Mouse (Mus musculus) adrenal gland, postnatal 25 days (tissue): ENCODE results near the gene Cttnbp2. TPM values are rescaled to one million over a fixed set of nuclear protein-coding genes. Genes with fewer than 3 reads are reported as not detected.

Source experiments
- DNase-seq: peaks from one replicate; pipeline ENCODE4 v3.0.0; 2021; ENCODE audit warnings: mixed read lengths
- total RNA-seq: library from RNA; stranded (reverse); gene quantifications from 2 replicates; pipeline ENCODE4 v1.2.3, GENCODE M21; 2021

Cttnbp2 gene
- total RNA-seq, 1 experiment from 2014 or later: 111 TPM

DNA sequence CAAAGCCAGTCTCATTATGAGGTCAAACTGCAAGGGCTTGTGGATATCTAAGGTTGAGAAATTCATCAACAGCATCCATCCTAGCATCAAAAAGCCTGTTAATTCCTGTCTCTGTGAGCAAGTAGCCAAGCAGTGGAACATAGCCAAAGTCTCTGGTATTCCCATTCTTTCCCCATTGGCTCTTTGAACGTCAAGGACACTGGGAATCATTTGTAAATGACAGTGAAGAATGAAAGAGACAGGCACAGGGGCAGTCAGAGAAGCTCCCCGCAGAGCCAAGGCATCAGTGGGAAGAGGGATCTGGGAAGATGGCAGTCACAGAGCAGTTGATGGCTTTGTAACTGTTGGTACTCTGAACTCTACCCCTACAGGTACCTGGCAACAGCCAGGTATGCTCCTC lies 46.9 kb downstream of the Cttnbp2 start:
- no peak for DNase-seq

DNA sequence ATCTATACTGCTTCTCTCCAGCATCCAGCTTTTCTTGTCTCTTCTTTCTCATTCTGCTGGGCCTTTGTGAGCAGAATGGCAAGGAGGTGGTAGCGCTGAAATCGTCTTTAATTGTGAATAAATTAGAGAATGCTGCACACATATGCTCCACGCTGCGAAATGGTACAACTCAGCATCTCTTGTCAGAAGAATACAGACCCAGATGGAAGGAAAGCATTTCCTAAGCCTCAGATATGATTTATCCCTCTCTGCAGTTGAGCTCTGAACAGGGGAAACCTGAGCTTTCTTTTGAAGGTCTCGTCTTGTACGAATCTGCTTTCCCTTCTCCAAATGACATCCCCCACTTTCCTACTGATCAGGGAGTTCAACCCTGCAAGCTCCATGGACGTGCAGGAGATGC lies 48.4 kb downstream of the Cttnbp2 start:
- DNase-seq: no peak

DNA sequence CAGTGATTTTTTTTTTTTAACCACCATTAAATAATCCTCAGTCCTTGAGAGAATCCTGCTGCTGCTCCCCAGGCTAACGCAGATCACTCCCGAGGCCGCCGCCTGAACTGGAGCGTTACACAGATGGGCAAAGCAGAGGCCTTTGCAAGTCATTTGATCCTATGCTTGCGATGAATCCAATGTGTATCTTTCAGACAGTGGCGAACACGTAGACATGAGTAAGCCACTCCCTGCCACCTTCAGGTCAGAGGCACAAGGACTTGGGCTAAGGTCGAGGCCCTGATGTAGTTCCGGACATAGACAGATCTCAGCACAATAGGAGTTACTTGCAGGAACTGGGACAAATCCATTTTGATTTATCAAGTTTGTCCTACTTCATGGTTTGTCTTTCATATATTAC lies 49.0 kb downstream of the Cttnbp2 start:
- DNase-seq: peak; percentile 26

DNA sequence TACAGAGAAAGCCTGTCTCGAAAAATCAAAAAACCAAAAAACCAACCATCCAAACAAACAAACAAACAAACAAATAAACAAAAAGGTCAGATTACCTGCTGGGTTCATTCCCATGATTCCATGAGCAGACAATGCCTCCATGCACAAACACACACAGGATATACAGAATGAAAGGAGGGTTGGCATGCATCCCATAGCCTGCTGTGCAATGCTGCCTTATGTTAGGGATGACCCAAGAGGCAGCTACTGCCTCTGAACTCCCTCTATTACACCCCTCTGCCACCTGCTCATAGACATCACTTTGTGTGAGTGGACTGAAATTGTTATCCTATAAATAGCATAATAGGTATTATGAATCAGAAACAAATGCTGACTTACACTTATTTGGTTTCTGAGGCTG lies 55.0 kb downstream of the Cttnbp2 start:
- no peak for DNase-seq

DNA sequence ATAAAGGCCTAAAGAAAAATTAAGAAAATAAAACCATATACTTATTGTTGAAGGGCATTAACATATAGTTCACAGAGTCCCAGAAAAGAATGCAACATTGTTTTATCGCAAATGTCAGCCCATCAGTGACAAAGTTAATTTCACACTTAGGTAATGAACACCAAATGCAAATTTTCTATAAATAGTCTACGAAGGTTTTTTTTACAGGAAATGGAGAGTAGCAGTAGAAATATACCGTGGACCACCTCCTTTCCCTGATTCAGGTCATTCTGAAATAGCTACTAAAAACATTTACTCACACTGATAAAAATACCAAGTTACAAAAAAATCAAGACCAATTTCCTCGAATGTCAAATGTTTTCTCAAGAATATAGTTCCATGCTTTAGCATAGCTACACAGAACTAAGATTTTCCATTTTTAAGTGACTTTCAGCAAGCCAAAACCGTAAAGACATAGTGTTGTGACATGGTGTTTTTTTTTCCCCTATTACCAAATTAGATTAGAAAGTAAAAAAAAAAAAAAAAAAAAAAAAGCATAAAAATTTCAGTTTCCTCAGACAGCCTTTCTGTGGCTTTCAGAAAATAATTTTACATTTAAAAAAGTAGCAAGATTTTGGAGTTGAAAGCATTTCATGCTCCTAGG lies 64.0 kb downstream of the Cttnbp2 start:
- no peak for DNase-seq

DNA sequence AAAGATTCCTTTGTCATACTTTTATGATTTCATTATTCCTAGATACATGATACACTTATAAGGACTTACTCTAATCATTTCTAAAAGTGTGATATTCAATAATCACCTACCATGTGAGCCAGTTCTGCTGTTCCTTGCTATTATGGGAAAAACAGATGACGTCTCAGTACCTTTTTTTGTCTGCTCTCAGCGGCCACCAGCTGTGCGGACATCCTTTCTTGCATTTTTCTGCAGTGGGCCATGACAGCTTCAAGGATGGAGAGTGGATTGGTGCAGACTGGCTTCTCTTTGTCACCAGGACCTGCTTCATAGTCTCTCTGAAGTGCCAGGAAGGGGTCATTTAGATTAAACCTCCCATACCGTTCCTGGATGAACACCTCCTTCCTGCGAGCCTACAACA lies 66.6 kb downstream of the Cttnbp2 start:
- no peak for DNase-seq

DNA sequence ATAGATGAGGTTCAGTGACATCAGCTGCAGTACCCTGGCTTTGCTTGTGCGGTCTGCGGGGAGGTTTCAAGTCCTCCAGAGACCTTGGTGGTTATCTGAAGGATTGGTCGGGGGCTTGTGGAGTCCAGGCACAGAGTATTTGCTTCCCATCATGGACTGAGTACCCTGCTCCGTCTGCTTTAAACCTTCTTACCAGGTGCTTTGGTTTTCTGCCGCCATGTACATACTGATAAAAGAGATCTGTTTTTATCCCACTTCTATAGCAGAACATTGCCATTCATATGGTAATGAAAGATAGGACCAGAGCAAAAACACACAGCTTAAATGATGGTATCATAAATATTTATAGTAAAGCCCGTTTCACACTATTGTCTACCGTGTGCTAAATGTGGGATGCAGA lies 67.7 kb downstream of the Cttnbp2 start:
- no peak for DNase-seq

DNA sequence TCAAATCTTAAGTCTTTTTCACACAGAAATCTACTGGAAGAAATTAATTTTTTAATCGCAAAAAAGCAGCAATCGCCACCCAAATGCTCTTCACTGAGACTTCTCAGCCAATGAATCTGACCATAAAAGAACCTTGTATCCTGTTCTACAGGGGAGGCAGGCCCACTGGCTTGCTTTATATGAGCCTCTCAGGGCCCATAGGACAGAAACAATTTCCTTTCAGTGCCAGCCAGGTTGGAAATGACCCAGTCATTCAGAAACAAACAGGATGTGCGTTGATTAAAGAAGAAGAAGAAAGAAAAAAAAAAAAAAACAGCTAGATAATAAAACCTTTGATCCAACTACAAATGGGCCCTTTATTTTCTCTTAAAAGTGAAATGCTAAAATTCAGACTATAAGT lies 68.3 kb downstream of the Cttnbp2 start:
- no peak for DNase-seq

DNA sequence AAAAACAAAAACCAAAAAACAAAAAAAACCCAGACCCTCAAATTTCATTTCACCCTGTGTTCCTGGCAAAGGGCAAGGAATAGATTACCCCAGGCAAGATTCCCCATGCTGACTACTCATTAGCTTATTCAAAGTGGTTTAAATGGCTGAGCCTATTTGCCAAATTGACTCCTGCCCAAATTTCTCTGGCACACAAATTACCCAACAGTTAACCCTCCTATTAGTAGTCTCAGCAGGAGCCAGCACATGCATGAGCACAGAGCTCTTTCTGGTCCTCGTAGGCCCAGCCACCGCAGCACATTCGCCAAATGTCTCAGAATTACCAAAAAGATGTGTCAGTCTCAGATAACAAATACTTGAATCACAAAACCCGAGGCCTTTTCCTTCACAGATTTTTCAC lies 68.9 kb downstream of the Cttnbp2 start:
- no peak for DNase-seq

DNA sequence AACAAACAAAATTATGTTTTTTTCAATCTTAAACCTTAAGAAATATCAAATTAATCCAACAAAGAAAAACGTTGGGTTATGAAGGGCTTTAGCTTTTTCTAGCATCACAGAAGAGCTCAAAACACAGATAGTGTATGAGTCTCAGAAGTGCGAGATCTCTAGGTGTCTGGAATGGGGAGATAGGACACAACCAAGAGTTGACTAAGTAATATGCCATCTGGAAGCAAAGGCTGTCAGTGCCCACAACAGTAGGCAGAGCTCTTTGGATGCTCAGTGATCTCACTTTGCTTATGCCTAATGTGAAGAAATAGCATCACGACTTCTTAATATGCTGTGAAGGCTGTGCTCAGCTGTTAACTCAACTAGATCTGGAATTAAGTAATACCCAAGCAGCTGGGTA lies 72.3 kb downstream of the Cttnbp2 start:
- DNase-seq: no peak

DNA sequence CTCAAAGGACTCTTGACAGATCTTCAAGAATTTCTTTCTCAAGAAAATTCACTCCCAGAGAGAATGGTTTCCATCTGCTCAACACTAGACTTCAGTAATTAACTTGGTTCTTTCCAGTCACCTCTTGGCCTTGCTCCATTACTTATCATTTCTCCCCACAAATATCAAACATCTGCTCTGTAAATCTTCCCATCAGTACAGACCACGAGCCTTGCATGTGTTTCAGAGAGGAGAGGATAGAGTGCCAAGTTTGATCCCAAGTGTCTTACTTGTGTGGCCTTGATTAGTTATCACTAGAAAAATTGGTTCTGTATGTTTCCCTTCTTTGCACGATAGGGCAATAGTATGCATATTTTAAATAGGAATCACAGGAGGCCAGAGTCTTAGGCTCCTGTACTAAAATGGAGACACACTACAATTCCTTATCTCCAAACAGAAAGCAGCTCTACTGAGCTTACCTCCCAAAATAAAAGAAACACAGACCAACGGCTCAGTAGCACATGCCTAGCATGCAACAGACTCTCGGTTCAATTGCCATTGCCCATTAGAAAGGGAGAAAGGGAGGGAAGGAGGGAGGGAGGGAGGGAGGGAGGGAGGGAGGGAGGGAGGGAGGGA lies 73.6 kb downstream of the Cttnbp2 start:
- DNase-seq: no peak

DNA sequence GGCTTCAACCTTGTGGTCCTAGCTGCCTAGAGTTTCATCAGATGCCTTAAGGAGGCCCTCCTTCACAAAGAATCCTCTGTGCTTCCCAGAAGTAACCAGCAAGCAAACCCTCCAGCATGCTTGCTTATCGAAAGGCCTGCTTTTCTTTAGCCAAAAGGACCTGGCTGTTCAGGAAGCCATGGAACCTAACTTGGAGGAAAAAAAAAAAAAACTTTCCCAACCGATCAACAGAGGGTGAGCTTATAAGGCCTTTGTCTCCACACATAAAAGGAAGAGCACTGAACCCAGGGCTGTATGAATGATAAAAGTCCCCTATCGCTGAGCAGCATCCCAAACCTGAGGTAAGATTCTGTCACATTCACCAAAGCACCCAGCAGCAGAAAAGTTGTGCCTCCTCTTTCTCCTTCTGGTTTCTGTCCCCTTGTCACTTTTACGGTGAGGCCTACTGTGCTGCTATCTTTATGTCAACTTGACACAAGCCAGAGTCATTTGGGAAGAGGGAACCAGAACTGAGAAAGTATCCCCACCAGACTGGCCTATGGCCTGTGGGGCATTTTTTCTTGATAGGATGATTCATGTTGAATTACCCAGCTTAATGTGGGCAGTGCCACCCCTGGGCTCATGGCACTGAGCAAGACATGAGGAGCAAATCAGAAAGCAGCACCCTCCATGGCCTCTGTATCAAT lies 78.4 kb downstream of the Cttnbp2 start:
- DNase-seq: no peak

DNA sequence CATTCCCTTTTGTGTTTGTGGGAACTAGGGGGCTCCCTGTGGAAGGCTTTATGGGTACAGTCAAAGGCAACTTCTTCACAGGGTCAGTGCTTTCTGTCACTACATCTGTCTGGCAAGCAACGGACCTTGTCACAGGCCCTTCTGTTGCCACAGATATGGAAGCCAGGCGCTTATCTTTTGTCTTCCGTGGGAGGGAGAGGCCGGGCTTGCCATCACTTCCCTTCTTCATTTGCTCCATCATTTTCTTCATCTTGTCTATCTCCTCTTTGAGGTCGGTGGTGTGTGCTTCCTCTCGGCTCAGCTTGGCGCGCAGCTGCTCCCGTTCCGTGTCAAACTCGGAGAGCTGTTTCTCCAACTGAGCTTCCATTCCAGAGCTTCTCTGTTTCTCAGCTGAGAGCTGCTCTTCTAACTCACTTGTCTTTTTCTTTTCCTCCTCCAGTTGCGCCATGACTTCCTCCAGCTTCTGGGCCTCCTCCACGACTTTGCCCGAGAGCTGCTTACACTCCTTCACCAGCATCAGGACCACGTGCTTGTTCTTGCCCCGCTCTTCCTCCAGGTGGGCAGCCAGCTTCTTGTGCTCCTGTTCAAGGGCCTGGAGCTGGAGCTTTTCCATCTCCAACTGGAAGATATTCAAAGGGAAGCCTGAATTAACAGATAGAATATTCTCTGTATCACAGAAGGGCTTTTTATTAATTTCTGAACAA lies 79.7 kb downstream of the Cttnbp2 start:
- no peak for DNase-seq

DNA sequence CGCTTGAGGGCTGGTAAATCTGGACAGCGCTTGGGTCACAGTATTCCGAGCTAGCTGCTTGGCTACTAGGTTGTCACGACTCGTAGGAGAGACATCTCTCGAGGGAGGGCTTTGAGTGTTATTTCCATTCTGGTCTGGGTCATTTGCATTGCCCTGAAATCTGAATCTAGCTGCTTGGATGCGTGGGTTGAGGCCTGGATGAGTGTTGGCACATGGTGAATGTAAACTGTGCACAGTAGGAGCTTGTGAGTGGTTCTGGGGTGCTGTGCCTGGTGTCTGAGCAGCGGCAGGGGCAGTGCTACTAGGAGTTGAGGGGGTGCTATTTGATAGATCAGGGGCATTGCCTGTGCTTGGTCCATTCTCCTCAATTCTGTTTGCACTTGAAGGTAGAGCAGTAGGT lies 80.3 kb downstream of the Cttnbp2 start:
- DNase-seq: no peak

DNA sequence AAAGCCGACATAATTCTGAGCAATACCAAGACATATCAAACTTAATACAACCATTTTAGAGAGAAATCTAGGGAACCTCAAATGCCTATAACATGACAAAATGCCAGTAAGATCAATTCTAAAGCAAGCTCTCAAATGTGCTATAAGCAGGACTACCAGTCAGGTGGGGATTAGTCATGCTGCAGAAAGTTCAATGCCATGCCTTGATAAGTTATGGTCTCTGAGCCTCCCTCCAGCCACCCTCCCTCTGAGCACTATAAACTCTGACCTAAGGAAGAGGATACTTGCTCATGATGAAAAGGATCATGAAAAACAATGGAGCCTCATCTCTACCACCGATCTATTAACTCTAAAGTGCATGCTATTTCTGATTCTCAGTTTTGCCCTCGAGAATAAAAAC lies 82.3 kb downstream of the Cttnbp2 start:
- no peak for DNase-seq

DNA sequence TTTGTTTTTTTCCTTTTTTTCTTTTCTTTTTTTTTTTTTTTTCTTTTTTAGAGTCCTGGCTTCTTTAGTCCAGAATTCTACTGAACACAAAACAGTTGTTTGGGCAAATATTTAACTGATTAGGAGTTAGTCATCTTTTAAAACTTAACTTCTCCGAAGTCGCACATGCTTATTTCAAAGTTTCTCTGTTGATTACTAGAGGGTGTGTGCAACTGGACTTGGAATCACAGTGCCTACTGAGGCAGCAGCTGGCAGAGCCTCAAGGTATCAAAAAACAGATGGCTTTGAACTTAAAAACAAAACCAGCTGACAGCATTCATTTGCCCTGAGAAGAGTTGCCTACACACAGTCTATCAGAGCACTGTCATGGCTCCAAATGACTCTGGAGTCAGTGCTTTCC lies 82.8 kb downstream of the Cttnbp2 start:
- DNase-seq: no peak

DNA sequence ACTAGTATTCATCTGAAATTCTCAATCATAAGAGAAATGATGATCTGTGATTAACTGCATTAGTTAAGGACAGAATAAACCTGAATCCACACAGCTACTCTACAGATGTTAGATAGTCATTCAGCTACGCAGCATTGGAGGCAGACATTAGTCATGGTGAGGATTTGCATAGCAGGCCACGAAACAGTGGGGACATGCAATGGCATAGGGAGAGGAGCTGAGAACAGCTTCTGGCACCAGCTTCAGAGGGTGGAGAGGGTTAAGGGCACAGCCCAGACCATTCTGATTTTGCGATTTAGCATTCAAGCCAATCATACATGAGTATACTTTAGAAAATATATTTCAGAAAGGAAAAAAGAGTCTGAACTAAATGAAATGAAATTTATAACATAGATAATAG lies 84.6 kb downstream of the Cttnbp2 start:
- no peak for DNase-seq

DNA sequence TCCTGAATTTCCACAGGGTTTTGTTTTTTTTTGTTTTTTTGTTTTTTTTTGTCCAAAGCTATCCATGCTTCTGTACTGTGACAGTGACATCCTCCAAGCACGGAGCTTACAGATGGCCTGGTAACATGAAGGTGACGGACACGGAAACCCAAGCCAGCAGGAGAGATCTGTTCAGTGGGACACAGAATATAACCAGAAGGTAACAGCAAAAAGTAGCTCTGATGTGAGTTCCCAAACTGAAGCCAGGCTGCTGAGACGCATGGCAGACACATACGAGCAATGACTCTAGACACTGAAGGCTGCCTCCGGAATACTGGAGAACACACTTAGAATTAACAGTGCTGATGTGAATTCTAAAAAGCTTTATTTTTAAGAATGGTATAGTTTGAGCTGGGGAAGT lies 89.8 kb downstream of the Cttnbp2 start:
- DNase-seq: no peak

DNA sequence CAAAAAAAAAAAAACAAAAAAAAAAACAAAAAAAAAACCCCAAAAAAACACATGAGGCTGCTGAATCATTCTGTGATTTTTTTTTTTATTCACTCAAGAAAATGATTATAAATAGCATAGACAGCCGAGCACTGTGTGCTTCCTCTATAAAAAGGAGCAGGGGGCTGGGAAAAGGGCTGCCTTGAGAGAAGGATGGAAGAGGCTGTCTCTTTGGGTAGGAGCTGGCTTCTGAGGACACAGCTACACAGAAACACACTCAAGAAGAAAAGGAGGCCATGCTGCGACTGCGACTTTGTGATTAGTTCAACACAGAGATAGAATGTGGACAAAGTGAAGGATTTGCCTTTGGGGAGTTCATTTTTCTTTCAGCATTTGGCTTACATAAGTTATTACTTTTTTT lies 90.3 kb downstream of the Cttnbp2 start:
- DNase-seq: no peak

DNA sequence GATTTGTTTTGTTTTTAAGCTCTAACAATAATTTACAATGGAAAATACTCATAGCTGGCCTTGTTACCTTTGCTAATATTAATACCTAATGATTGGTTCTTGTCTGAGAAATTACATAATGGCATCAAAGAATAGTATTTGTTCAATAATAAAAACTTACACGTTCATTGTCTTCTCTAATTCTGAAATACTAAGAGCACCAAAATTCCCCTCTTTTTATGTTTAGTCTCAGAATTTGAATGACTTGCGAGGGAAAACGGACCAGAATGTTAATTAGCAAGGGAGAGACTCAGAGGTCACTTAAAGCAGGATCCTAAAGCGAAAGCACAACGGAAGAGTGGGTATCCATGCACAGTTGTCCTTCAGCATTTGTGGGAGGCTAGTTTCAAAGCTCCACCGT lies 91.5 kb downstream of the Cttnbp2 start:
- DNase-seq: no peak

DNA sequence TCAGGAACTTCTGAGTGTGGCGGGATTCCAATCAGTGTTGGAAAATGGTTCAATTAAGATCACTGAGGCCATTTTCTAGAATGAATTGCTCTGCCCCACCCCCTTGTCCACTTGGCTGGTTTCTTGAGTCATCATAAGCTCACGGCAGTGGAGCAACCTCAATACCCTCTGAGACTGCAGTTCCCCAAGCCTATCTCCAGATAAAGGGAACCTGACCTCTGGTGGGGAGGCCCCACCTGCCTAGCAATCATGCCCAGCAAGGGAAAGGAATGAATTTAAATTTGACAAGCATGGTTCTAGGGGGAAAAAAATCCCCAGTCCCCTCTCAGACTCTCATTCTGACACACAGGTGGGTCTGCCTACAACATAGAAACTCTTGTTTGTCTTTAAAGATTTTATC lies 93.1 kb downstream of the Cttnbp2 start:
- no peak for DNase-seq

DNA sequence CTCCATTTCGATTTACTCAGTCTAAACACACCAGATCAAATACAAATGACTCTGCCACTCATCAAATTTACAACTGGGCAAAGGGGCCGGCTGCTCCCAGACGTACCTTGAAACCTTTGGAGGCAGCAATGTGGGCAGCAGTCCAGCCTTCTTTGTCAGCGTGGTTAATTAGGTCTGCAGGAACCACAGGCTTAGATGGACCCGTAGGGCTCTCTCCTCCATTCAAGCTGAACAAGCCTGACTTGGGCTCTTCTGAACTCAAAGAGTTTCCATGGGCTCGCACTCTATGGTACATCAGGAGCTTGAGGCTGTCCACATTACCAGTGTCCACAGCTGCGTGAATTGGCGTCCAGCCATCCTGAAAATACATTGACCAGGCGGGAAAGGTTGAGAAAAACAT lies 94.0 kb downstream of the Cttnbp2 start:
- no peak for DNase-seq

DNA sequence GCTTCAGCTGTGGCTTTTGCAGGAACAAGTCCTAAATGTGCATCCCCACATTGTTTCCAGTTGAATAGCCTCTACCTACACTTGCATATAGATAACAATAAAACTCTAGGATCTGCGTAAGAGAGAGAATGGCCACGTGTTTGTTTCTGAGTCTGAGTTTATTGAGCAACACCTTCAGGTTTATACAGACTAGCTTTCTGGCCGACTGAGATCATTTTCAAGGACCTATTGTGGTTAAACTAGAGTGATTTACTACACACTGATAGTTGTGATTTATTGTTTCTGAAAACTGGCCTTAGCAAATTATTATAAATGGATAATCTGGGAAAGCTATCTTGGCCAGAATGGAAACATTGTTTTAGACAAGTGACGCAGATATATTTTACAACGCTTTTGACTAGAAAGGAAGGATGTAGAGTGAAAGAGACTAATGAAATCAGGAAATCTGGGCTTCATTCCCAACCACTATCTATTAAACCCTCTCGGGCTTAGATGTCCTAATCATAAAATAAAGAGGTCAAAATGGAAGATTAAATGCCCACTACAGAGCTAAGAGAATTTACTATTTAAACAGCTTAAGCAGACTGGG lies 96.7 kb downstream of the Cttnbp2 start:
- no peak for DNase-seq
